Mouse (Mus musculus): Measurements from ENCODE around the gene Scfd2.

Gene Scfd2

DNA sequence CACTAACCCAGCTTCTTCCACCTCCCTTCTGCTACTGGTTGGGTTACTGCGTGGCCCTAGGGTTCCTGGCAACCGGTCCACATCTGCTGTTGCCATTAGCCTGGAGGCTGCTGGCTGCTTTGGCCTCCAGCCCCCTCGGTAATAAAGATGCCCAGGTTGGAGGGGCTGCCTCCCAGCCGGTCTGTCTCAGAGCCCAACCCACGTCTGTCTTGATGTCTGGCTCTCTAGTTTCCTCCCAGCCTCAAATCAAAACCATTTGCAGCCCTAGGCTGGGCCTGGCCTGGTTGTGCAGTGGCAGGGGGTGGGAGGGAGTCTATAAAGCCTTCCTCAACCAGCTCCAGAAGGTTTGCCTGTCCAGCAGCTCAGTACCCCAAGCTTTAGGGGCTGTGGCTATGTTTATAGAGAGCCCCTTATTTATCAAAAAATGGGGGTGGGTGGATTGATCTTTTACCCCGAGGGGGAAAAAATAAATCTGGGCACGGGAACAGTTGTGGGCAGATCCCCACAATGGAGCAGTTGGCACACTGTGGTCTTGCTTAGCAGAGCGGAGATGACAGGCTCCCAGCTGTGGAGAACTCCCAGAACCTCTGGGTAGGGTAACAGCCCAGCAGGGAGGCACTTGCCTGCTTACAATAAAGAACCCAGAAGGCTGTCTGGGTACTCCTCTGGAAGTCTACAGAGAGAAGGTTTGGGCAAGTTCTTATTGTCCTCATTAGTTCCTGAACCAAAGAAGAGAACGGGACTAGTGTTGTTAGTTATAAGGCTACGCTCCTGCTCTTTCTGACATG lies 329.8 kb downstream of the Scfd2 start:
- no peak for DNase-seq (ENCODE audit: low spot score)

DNA sequence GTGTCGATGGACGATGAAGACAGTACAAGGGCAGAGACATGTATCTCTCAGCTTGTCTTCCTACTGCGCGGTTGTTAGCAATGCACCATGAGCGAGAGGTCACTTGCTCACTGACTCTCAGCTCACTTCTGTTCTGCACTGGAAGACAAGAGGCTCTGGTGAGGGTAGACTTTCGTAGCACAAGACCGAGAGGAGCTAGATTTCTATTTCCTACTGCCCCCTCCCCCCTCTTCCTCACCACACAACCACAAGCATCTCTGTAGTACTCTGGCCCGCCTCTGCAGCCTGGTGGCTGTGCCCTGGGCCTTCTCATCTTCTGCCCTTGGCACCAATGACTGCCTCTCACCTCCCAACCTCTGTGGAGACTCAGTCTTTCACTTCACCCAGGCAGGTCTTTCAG lies 331.1 kb downstream of the Scfd2 start:
- no peak for DNase-seq (ENCODE audit: low spot score)

DNA sequence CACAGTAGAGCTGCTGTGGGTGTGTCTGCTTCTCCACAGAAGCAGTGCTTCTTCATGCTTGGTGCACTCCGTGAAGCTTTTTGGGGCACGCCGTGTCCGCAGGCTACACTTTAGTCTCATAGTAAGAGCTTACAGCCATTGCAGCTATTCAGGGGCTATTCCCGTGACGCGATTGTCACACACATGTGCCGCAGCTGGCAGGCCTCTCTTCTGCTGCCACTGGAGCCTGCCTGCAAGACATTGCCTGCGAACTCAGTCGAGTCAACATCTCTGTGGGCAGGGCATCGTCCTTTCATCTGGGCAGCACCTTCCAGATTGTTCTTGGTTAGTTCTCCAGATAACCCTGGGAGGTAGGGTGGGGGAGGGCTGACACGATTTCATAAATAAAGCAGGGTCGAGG lies 331.8 kb downstream of the Scfd2 start:
- DNase-seq (ENCODE audit: low spot score) = no peak

DNA sequence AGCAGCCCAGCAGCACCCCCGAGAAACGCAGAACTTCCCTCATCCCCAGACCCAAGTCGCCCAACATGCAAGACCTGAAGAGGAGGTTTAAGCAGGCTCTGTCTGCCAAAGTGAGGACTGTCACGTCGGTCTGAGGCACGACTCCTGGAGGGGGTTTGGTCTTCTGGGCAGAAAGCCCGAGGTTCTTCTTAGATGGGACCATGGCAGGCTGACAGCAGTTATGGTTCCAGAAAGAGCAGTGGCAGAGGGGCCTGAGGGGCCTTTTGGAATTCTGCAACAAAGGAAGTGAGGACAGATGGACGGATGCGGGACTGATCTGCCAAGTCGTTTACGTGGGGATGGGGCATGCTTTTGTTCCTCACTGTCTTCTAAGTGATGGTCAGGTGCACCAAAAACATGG lies 333.1 kb downstream of the Scfd2 start:
- no peak for DNase-seq (ENCODE audit: low spot score)

DNA sequence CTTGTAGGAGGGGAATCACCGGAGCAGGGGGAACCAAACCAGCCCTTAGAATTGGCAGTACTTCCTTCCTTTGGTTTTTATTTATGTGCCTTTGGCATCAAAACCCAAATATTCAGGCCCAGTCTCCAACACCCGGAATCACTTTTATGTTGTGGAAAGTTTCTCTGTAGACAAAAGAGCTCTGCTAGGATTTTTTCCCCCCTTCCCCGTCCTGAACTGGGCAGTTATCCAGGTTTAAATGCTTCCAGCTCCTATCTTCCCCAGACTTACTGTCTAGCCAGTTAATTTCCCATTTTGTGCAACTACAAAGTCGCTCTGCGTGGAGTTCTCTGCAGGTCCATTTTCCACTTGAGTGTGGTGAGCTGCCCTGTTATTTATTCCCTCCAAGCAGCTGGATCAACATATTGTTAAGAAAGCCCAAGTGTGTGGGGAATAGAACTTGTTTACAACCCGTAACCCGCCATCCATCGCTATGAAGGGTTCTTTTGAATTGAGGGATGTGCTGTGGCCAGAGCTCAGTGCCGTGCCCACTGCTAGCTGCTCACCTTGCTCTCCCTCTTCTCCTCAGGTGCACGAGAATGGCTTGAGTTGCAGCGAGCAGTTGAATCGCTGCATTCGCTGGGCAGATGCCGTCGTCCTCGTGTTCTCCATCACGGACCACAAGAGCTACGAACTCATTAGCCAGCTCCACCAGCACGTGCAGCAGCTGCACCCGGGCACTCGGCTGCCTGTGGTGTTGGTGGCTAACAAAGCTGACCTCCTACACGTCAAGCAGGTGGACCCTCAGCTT lies 333.8 kb downstream of the Scfd2 start:
- DNase-seq (ENCODE audit: low spot score) = no peak

DNA sequence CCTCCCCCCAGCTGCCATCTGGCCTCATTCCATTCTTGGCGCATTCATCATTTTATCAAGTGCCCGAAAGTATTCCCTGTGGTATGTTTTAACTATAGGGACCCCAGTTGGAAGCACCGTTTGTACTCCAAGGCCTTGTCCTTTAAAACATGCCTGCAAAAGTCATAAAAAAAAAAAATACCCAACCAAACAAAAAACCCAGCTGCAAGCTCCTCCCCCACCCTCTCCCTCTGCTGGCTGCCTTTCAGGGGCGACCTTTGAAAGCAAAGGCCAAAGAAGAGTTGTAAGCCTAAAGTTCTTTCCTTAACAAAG lies 335.3 kb downstream of the Scfd2 start:
- no peak for DNase-seq (ENCODE audit: low spot score)

DNA sequence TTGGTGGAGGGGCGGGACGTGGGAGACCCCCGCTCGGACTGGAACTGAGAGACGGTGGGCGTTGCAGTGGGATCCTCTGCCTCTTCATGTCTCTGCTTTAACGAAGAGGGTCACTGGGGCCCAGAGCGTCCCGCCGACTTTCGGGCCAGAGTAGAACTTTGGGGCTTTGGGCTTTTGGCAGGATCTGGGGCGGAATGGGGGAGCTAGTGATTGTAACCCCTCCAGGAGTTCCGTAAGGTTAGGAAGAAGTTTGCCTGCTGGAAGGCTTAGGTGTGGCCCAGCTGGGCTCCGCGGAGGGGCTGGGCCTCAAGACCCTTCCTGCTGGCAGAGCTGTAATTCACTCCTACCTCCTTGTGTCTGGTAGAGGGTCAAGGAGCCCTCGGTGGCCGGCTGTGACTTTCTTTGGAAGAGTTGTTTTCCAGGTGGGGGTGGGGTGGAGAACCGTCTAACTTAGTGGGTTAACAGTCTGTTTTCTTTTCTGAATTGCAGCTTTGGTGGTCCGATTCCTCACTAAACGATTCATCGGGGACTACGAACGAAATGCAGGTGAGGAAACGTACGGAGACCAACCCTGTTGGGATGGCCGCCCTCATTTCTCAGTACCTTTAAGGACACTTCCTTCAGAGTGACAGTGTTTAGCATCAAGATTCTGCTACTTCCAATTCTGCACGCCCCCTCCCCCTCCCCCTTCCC lies 335.8 kb downstream of the Scfd2 start:
- no peak for DNase-seq (ENCODE audit: low spot score)

DNA sequence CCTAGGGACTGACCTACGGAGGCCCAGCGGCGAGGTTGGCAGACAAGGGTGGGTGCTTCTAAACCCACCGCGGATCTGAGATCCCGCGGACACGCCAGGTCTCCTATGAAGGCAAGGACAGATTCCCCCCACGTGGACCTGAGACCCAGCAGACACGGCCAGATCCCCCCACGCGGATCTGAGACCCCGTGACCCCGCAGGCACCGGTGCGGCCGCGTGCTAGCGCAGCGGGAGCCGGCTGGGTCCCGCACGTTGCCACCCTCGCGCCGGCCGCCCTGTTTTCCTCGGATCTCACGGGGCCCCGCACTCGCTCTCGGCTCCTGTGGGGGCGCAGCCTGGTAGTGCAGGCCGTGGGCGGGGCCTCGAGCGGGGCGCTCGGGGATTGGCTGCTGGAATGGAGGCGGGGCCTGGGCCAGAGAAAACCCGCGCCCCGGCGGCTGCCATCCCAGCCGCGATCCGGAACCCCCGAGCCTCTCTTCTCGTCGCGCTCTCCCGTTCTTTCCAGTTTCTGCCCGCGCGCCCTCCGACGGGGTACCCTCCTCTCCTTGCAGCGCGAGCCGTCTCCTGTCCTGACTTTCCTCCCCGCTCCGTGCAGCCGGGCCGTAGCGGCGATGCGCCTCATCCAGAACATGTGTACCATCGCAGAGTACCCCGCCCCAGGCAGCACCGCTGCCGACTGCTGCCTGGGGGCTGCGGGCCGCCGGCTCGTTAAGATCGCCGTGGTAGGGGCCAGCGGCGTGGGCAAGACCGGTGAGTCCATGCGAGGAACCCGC lies 336.5 kb downstream of the Scfd2 start, which contains the start of gene Rasl11b:
Rasl11b (plus strand) TSS at position 446 of the 773 bp plus-strand sequence.
- DNase-seq (ENCODE audit: low spot score) = peak; percentile 93

DNA sequence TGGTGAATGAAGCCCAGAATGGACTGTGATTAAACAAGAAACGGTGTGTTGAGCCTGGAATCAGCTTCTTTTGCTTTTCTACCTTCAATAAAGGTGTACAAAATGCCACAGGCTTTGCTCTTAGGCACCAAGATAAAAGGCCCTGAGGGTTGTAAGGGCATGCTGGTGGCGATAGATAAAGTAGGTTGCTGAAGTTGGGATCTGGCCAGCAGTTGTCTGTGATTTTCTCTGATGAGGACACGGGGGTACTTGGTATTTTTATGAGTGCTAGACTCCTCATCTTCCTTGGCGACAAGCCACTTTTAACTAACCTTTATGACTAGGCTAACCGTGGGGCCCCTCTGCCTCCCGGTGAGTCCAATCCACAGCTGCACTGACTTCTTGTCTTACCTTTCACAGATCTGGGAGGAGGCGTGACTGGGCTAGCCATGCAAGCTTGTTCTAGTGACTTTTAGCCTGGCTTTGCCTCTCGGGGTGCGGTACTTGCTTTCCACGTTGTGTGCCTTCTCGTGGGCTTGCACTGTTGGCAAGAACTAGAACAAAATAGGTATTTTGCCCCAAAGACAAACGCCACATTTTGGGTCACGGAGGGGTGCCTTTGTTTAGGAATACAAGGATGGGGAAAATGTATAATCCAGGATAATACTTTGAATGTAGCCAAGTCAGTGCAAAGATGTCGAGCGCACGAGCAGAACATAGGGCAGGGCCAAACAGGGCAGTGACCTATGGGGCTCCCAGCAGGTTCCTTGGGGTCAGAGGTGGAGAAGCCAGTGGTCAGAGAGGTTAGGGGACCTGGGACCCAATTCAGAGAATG lies 337.3 kb downstream of the Scfd2 start:
- DNase-seq (ENCODE audit: low spot score) = no peak

DNA sequence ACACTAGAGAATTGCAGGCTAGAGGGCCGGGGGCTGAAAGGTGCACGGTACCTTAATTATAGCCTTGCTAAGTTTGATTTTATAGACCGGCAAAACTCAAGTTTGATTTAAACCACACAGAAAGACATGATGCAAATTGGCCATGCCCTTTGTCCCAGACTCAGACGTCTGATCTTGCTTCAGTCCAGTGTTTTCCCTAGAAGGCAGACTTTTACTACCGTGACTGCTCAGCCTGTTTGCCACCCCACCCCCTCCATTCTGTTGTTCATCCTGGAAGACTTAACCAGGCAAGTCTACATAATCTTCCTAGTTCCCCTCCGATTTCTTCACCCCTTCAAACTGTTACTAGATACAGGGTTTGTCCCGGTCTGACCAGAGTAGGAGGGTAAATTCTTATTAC lies 337.9 kb downstream of the Scfd2 start:
- no peak for DNase-seq (ENCODE audit: low spot score)

DNA sequence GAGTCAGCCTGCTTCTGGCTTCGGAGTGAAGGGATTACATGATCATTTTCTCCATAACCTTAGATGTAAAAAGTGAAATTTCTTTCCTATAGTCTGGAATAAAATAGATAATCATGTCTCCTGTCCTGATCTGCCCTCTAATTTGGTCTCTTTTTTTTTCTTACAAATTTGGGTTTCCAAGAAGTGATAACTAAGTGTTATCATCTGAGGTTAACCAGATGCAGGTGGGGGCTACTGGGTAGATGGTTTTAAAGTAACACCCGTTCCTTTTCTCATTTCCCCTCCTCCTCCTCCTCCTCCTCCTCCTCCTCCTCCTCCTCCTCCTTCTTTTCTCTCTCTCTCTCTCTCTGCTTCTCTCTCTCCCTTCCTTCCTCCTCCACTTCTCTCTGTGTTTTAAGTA lies 338.6 kb downstream of the Scfd2 start:
- DNase-seq (ENCODE audit: low spot score) = no peak

DNA sequence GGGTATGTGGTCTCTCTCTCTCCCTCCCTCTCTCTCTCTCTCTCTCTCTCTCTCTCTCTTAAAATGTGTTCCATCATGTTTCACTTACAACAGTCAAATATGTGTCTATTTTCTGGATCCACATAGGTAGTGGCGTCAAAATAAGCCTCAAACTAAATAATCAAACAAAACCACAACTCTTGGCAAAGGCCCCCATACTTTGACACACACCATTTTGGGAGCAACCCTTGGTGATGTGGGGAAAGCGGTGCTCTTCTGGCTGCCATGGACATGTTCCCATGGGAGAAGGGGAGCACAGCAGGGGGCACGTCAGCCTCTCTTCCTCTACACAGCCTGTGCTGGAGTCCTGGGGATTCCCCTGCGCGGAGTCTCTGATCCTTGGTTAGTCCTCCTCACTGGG lies 340.6 kb downstream of the Scfd2 start:
- DNase-seq (ENCODE audit: low spot score) = no peak

DNA sequence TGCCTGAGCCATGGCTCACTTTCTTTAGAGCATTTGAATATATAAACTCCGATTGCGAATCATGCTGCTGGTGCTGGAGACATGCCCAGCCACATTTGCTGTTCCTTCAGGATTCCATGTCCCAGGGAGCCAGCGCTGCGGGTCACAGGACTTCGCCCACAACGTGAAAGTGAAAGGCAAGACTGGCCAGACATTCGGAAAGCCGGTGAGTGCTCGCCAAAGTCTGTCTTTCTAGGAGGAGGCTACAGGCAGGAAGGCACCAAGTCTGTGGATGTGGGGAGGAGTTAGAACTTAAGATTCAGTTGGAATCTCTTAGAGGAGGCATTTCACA lies 341.4 kb downstream of the Scfd2 start:
- DNase-seq (ENCODE audit: low spot score) = no peak

DNA sequence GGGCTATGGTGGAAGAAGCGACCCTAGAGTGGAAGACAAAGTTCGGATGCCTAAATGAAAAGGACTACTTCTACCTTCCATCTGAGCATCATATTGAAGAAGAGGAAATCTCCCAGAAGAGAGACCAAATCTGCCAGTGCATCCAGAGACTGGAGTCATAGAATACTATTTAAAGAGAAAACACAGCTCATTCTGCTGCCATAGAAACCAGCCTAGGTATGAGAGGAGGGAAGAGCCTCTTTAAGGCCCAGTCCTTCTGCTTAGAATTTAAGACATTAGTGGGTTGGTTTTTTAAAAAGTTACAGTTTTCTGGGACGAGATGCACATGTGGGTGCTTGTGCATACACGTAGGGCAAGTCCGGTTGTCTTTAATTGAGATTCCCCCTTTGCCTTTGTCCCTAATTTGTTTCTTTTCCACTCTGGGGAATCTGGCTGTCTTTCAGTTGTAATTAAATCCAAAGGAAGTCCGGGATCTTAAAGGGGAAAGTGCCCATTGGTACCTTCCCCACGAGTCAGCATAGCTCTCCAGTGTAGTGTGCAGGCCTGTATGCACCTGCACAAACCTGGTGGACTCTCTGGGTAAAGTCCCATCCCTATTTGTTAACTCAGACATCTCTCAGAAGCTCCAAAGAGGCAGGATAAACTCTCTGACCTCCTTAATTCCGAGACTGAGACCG lies 341.9 kb downstream of the Scfd2 start:
- no peak for DNase-seq (ENCODE audit: low spot score)

DNA sequence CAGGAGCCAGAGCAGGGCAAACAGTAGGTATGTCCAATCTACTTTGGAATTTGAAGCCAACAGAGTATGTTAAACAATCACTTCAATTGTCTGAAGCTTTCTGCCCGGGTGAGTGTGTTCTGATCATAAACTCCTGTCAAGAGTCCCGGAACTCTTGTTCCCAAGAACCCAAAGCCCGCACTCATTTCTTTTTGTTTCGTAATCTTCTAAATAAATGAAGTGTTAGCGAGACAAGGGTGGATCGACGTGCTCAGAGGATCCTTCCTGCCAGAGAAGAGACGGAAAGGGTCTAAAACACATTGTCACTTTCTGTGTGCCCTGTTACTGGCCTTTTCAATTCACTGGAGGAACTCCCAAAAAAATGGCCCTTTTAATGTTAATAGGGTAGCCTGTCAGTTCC lies 342.7 kb downstream of the Scfd2 start:
- no peak for DNase-seq (ENCODE audit: low spot score)

DNA sequence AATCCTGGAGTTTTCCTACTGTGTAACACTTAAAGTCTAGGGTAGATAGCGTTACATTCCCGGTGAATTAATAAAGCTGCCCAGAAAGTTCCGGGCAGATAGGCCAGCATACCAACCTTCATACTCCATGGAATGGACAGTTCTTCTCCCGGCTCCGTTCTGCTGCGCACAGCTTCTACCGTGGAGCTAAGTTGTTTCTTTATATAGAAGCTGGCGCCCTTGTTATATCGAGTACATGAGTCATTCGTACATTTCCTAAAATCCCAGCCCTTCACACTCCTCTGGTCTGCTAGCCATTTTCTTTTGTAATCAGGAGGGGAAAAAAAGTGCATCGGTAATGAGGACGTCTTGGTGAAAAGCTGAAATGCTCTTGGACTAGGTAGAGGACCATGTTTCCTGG lies 343.5 kb downstream of the Scfd2 start:
- no peak for DNase-seq (ENCODE audit: low spot score)

DNA sequence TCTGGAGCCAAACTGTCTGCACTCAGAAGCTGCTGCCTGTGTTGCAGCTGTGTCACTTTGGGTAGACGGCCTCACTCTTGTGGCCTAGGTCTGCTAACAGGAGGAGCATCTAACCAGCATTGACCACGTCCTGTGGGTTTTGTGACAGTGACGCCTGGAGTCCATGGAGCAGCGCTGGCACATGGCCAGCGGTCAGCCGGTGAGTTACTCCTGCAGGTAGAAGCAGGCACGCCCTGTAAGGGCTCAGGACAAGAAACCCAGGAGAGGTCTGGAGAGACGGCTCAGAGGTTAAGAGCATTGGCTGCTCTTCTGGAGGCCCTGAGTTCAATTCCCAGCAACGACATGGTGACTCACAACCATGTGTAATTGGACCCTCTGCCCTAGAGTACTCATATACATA lies 347.0 kb downstream of the Scfd2 start:
- no peak for DNase-seq (ENCODE audit: low spot score)

DNA sequence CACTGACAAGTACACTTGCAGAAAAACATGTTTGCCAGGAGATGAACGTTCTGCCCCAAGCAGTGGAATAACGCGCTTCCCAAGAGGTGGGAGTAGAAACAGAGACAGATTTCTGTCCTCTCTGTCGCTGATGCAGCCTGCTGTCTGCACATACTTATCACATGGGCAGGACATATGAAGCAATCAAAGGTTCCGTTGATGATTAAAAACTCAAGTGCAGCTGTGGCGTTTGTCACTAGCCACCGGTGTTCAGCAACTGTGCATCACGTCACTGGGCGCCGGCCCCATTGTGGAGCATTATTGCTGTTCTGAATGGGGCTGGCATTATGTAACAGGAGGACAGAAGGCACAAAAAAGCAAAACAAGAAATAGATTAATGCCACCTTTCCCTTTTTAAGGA lies 348.4 kb downstream of the Scfd2 start:
- no peak for DNase-seq (ENCODE audit: low spot score)

DNA sequence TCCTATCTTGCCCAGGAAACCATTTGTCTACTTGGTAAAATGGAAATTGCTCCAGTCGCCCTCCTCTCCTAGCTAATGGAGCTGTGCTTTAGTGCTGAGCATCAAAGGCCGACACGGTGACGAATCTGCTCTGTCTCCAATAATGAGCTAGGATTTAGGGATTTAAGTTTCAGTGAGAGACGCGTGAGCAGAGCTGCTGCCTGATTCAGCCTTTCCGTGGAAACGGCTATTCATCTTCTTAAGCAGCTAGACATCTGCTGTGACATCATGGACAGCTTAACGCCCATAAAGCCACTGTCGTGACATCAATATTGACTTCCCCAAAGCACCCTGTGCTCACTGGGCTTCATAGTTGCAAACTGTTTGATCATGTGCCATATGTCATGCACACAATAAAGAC lies 351.3 kb downstream of the Scfd2 start:
- no peak for DNase-seq (ENCODE audit: low spot score)

DNA sequence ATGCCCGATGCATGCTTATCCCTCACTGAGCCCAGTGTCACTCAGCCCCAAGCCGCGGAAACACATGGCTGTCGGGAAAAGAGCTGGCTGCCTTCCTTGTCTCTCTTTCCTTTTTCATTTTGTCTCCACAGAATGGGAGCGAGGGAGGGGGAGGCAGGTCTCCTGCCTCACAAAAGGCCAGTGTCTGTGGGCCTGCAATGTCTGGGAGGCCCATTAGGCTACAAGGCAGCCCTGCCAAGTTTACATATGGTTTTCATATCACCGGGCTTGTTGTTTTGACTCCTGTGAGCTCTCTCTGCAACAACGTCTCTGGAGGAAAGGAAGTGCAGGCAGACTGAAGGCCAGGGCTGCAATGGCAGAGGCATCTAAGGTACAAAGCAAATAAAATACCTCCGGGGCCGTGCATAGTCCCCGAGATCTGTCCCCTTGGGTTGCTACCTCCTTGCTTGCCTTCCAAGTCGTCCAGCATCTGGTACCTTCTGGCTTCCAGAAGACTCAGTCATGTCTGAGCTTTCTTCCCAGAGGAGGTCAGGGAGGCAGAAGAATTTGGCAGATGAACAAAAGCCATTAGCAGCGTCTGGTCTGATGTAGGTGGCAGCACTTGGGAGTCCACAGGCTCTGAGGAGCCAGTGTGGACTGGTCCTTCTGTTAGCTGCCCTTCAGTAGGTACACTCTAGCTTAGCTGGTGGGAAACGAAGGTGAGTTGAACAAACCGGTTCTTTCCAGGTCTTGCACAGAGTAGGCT lies 355.9 kb downstream of the Scfd2 start:
- DNase-seq (ENCODE audit: low spot score) = no peak
